Mouse (Mus musculus): ENCODE measurements around the gene 9130230L23Rik.

DNA sequence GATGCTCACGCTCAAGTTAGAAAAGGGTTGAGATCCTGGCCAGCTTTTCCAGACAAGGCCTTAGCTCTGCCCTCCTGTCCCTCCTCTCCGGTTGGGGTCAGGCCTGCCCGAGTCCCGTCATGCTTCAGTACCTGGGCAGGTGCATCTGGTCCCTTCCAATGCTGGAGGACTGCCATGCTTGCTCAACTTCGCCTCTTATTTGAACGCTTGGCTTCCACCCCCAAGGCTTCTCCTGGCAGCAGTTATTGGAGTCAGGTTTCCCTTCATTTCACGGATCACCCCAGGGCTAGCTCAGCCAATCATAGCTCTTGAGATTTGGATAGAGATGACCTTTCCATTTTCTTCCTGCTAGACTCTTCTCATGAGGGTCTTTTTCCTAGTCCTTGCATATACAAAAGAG, 4.0 kb downstream of the 9130230L23Rik start:
- no peak for TF ChIP-seq CTCF (IDR thresholded peaks at IDR 0.05; ENCODE audit: low read depth, low read length)
- no peak for TF ChIP-seq POLR2A (IDR thresholded peaks at IDR 0.05; ENCODE audit: borderline replicate concordance, low read depth, low read length)

All from bone marrow macrophage, adult 2 months (primary cell).